8 mouse cellular contexts compared by ENCODE assay signal in genomic region chr12:76472046-76472445, GRCm38 (mm10). TPM values are rescaled to one million over a fixed set of nuclear protein-coding genes. Genes with fewer than 3 reads are reported as not detected.
A peak's percentile ranks its signal among the peaks of the same experiment; 100 is the strongest.
DNase-seq lines count a peak whose midpoint lies in the region; ATAC-seq lines count a peak whose summit lies in the region.

No protein-coding gene starts in this region.

- no peaks in the 10 kb centered on the region for H3K27me3 ChIP-seq in forebrain, embryonic 15.5 days
- no peaks in the 10 kb centered on the region for H3K27me3 ChIP-seq in intestine, embryonic 16.5 days (replicated peaks; ENCODE audit: control insufficient read depth, insufficient read depth, low read length)
- H3K27me3 ChIP-seq in limb, embryonic 10.5 days (ENCODE audit: low read depth, poor library complexity, severe bottlenecking): no peaks in the 10 kb centered on the region

- 0 out of 2 replicates have a peak, but pooled peaks have one; percentile 32 for ATAC-seq in forebrain, embryonic 15.5 days (replicated peaks)
- ATAC-seq in intestine, embryonic 16.5 days: peak; percentile 37; the same call in 1 of the 2 replicates

- no peaks in the 10 kb centered on the region for H3K9me3 ChIP-seq in forebrain, embryonic 15.5 days
- H3K9me3 ChIP-seq in intestine, embryonic 16.5 days (ENCODE audit: control insufficient read depth, low read length): no peaks in the 10 kb centered on the region
- H3K9me3 ChIP-seq in limb, embryonic 10.5 days (replicated peaks): no peaks in the 10 kb centered on the region

- H3K4me3 ChIP-seq in forebrain, embryonic 15.5 days: no peak overlapping the region
- H3K4me3 ChIP-seq in intestine, embryonic 16.5 days (ENCODE audit: low read length): no peak overlapping the region
- H3K4me3 ChIP-seq in limb, embryonic 10.5 days: no peak overlapping the region

- H3K27ac ChIP-seq in forebrain, embryonic 15.5 days (replicated peaks): no peak overlapping the region
- no peak overlapping the region for H3K27ac ChIP-seq in intestine, embryonic 16.5 days (ENCODE audit: low read length)
- no peak overlapping the region for H3K27ac ChIP-seq in limb, embryonic 10.5 days

- no peaks in the 10 kb centered on the region for H3K36me3 ChIP-seq in forebrain, embryonic 15.5 days
- H3K36me3 ChIP-seq in intestine, embryonic 16.5 days (ENCODE audit: control insufficient read depth, insufficient read depth, low read length): no peaks in the 10 kb centered on the region
- no peaks in the 10 kb centered on the region for H3K36me3 ChIP-seq in limb, embryonic 10.5 days

- DNase-seq in 416B (ENCODE audit: low read depth) (peak; percentile 80), ES-CJ7 (ENCODE audit: low read depth, low spot score) (peak; percentile 66)
- DNase-seq in cerebellum, adult 11 months: peak; percentile 59
- peak; percentile 80 for DNase-seq in limb, embryonic 10.5 days (ENCODE audit: low spot score)
- peak; percentile 72 for DNase-seq in naive thymus-derived CD4-positive, alpha-beta T cell, adult 2 months (ENCODE audit: low read depth)
- peak; percentile 63 for DNase-seq in thymus, postnatal 14 days

- no peak overlapping the region for H3K4me2 ChIP-seq in forebrain, embryonic 15.5 days (replicated peaks)
- H3K4me2 ChIP-seq in intestine, embryonic 16.5 days (ENCODE audit: low read depth, low read length): no peak overlapping the region

- no peaks in the 10 kb centered on the region for H3K4me1 ChIP-seq in forebrain, embryonic 15.5 days
- H3K4me1 ChIP-seq in intestine, embryonic 16.5 days (ENCODE audit: control insufficient read depth, insufficient read depth, low read length): peaks cover 5% of the 10 kb centered on the region; the same call in 1 of the 2 replicates
- H3K4me1 ChIP-seq in limb, embryonic 10.5 days: peaks cover 7% of the 10 kb centered on the region

- no peak overlapping the region for H3K9ac ChIP-seq in forebrain, embryonic 15.5 days (replicated peaks)
- H3K9ac ChIP-seq in intestine, embryonic 16.5 days (ENCODE audit: low read depth, low read length): no peak overlapping the region

- 14% methylated on average over 4 of the region's 4 CpGs for WGBS in forebrain, embryonic 15.5 days
- 4% methylated on average over 4 of the region's 4 CpGs for WGBS in intestine, embryonic 16.5 days
- 17% methylated on average over 4 of the region's 4 CpGs for WGBS in limb, embryonic 10.5 days

RNA-seq across cellular contexts. Expression of gene Ppp1r36, which starts 54.7 kb away (rescaled TPM):
- polyA plus RNA-seq in forebrain, embryonic 15.5 days (2015; fragmentation: Nextera tagmentation; extraction: Ambion mirVana): 1.2 TPM in 2 replicates
- 0.99 and 1.5 TPM in 2 replicates for polyA plus RNA-seq in intestine, embryonic 16.5 days (2015; fragmentation: Nextera tagmentation; extraction: Ambion mirVana)
- 1.0 and 2.2 TPM in 2 replicates for polyA plus RNA-seq in limb, embryonic 10.5 days (2016; fragmentation: Nextera tagmentation; extraction: Ambion mirVana)

RNA-seq across cellular contexts. Expression of gene Plekhg3, which starts 58.6 kb away (rescaled TPM):
- 0.79 and 1.2 TPM in 2 replicates for polyA plus RNA-seq in forebrain, embryonic 15.5 days (2015; fragmentation: Nextera tagmentation; extraction: Ambion mirVana)
- polyA plus RNA-seq in intestine, embryonic 16.5 days (2015; fragmentation: Nextera tagmentation; extraction: Ambion mirVana): 8.8 and 9.3 TPM in 2 replicates
- 5.7 and 6.2 TPM in 2 replicates for polyA plus RNA-seq in limb, embryonic 10.5 days (2016; fragmentation: Nextera tagmentation; extraction: Ambion mirVana)
